Mouse (Mus musculus): ENCODE measurements around the gene Btc. TPM values are rescaled to one million over a fixed set of nuclear protein-coding genes. Genes with fewer than 3 reads are reported as not detected.
A peak's percentile ranks its signal among the peaks of the same experiment; 100 is the strongest.

Btc gene
- 5.9 and 7.7 TPM in 2 replicates for polyA plus RNA-seq (2012; ENCODE audit: insufficient read depth, insufficient read length, missing spikeins)

DNA sequence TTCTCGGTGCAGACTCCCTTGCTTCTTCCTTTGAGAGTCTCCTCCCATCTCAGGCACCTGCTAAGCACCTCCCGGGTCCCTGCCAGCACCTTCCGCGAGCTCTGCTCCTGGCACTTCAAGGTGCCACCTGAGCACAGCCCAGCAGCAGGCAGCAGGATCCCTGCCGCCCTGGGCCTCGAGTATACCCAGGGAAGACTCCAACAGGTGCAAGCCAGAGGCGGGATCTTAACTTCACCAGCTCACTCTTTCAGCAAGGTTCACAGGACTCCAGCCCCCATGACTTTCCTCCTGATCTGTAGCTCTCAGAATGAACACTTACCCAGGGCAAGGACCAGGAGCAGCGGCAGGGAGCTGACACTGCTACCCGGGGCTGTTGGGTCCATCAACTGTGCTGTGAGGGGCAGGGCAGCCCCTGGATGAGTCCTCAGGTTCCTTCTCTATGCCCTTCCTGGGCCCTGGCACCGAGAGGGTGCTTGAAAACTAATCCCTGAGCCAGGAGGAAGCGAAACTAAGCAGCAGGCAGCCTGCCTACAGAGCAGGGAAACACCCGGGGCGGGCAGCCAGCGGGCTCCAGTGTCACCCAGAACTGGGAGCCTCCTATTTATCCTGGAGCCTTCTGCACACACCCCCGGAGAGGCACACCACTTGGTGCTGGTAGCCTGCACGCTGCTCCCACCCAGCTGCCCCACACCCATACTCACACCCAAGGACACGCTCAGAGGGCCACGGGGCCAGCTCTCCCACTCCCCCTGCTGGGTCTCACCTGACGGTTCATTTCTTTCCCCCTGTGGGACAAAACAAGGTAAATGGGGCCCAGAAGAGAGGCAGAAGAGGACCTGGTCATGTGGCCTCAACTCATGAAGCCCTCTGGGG is at the start of gene Btc:
Gene Btc, minus strand, starts transcription at position 656 of the 873 bp plus-strand sequence.
- Histone ChIP-seq H3K4me3 (ENCODE audit: insufficient read depth, low read depth, low read length) (peak within 1 kb of the TSS; percentile 63), H3K27ac (replicated peaks; ENCODE audit: low read depth, low read length) (peak within 1 kb of the TSS; percentile 35), H3K4me1 (ENCODE audit: control insufficient read depth, insufficient read depth, insufficient read length, low read length) (peaks cover 3% of the 10 kb centered on the region; the same call in 1 of the 2 replicates)

DNA sequence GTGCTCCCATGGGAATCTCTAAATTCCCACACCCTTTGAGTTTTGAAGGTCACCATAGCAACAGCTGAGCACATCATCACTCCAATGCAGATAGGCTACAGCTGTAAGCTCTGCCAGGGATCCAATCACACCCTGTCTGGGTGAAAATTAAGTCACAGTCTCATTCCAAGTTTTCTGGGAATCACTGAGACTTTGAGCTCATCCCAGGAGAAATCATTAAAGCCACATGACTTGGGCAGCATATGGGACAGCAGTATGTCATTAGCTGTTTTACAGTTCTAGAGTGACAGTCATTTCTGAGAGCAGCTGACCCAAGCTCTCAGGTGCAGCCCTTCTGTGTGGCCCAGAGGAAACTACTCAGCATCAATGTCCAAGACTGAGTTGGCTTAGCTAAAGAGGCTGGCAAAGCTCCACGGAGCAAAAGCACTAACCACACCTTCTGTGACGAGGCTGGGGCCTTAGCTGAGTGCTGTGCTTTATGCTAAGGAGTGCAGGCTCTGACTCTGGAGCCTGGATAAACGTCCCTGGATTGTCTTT is 42.3 kb upstream of the Btc start:
- Histone ChIP-seq H3K27ac (replicated peaks; ENCODE audit: low read depth, low read length) (no peak overlapping the region), H3K4me3 (ENCODE audit: insufficient read depth, low read depth, low read length) (no peak overlapping the region), H3K4me1 (ENCODE audit: control insufficient read depth, insufficient read depth, insufficient read length, low read length) (no peaks in the 10 kb centered on the region)

DNA sequence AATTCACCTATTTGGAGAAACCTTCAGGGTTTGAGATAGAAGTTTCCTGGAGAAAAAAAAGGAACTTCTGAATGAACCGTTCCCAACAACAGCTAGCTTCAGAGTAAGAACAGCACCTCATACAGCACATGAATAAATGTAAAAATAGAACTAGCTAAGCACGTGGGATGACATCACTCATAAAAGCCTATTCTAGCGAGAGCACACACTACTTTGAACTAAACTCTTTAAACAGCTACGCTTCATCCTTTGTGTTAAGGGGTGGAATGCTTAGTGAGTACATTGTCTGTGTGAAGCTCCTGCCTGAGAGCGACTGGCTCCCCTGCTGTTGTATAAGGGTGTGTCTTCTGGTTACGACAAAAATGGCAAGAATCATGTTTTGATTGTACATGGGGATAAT is 33.8 kb upstream of the Btc start:
- Histone ChIP-seq H3K4me1 (ENCODE audit: control insufficient read depth, insufficient read depth, insufficient read length, low read length) (no peaks in the 10 kb centered on the region), H3K4me3 (ENCODE audit: insufficient read depth, low read depth, low read length) (no peak overlapping the region), H3K27ac (replicated peaks; ENCODE audit: low read depth, low read length) (no peak overlapping the region)

DNA sequence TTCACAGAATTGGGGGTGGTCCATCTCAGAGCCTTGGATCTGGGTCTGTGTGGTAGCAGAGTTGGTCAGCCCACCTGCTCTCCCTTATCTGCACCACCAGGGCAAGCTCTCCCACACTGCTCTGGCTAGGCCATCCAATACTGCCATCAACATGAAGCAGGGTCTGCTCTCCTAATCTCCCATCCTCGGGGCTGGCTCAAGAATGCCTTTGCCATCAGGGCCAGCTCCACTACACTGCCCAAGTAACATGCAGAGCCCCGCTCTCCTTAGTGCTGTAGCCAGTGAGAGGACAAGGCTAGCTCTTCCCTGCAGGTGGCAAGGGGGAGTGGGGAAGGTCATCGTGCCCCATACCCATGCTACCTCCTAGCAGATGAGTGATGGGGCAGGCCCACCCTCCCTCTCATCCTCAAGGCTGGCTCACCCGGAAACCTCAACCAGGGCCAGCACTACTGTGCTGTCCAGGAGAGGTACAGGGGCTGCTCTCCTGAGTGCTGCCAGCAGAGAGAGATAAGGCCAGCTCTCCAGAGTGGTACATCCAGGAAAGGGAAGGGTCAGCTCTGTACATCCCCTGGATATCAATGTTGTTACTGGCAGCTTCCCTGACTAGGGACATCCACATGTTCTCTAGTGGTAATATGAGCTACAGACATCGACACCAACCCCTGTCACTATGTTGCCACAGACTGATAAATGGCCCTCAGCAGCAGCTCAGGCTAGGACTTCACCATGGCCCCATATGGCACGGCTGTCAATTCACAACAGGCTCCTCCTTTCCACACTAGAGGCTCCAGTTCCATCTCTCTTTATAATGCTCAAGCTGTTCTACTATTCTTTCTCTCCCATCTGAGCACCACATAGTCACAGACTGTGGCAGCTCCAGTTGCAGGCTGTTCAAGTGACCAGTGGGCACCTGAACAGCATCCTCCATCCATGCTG is 32.2 kb upstream of the Btc start:
- Histone ChIP-seq H3K4me1 (ENCODE audit: control insufficient read depth, insufficient read depth, insufficient read length, low read length) (no peaks in the 10 kb centered on the region), H3K27ac (replicated peaks; ENCODE audit: low read depth, low read length) (no peak overlapping the region), H3K4me3 (ENCODE audit: insufficient read depth, low read depth, low read length) (no peak overlapping the region)

GRCm38 (mm10) chr5:91428547-91428946 is 25.8 kb upstream of the Btc start:
- H3K27ac ChIP-seq (replicated peaks; ENCODE audit: low read depth, low read length), result no peak overlapping the region
- H3K4me1 ChIP-seq (ENCODE audit: control insufficient read depth, insufficient read depth, insufficient read length, low read length), result no peaks in the 10 kb centered on the region
- no peak overlapping the region for H3K4me3 ChIP-seq (ENCODE audit: insufficient read depth, low read depth, low read length)

DNA sequence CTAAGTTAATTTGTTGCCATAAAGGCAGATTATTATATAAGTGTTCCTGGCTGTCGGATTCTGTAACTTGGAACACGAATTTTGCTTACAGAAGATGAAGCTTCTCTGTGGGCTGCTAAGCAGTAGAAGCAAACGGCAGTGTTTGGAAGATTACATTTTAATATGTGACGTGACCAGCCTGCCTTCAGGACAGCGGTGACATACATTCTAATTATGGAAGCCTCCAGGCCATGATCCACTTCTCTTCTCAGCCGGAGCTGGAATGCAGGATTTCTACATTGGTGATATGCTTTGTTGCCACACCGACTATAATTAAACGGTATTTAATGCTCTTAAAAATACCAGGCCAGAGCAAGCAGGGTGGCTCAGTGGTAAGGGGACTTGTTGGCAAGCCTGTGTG is 11.0 kb upstream of the Btc start:
- Histone ChIP-seq H3K4me3 (ENCODE audit: insufficient read depth, low read depth, low read length) (no peak overlapping the region), H3K27ac (replicated peaks; ENCODE audit: low read depth, low read length) (no peak overlapping the region), H3K4me1 (ENCODE audit: control insufficient read depth, insufficient read depth, insufficient read length, low read length) (no peaks in the 10 kb centered on the region)

DNA sequence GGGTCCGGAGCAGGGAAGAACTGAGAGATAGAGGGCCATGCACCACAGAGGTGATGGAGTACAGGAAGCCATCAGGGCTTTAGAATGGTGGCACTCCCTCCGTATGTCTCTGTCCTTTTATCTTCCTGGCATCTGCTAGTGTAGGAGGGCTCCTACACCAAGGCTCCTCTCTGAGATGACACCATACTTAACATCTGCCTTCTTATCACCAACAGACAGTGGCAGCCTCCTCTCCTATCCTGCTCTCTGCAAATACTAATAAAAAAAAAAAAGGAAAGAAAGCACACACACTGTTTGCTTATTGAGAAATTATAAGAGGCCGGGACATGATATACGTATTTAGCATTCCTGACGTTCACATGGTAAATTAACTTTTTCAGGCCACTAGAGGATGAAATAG is 1.5 kb upstream of the Btc start:
- H3K4me1 ChIP-seq (ENCODE audit: control insufficient read depth, insufficient read depth, insufficient read length, low read length), result peaks cover 3% of the 10 kb centered on the region; the same call in 1 of the 2 replicates
- H3K4me3 ChIP-seq (ENCODE audit: insufficient read depth, low read depth, low read length), result no peak overlapping the region
- no peak overlapping the region for H3K27ac ChIP-seq (replicated peaks; ENCODE audit: low read depth, low read length)

GRCm38 (mm10) chr5:91403281-91403680 is 487 bp upstream of the Btc start:
- peaks cover 3% of the 10 kb centered on the region; the same call in 1 of the 2 replicates for H3K4me1 ChIP-seq (ENCODE audit: control insufficient read depth, insufficient read depth, insufficient read length, low read length)
- peak overlapping the region; percentile 35 for H3K27ac ChIP-seq (replicated peaks; ENCODE audit: low read depth, low read length)
- peak overlapping the region; percentile 63; the same call in 1 of the 2 replicates for H3K4me3 ChIP-seq (ENCODE audit: insufficient read depth, low read depth, low read length)

DNA sequence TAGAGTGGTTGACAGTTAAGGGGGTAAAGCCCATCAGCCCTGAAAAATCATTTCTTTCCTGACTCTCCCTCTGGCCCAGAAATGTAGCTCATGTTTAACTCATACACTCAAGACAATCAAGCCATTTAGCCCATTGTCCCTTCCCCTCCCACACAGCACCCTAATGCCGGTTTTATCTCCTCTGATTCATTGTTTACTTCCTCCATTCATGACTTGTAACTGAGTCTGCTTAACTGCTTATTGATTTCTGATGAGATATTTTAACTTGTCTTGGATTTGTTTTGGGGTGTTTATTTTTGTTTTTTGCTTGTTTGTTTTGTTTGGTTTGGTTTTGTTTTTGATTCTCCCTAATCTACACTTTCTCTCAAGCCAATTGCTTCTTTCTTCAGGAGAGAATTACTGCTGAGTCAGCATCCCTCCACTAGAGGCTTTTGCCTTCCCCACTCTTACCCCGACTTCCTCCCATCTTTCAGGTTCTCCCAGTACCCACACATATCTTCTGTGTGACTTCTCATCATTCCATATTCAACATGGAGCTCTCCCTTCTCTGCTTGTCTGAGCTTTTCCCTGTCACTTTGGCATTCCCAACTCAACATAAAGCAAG is 2.2 kb downstream of the Btc start:
- peaks cover 3% of the 10 kb centered on the region; the same call in 1 of the 2 replicates for H3K4me1 ChIP-seq (ENCODE audit: control insufficient read depth, insufficient read depth, insufficient read length, low read length)
- no peak overlapping the region for H3K27ac ChIP-seq (replicated peaks; ENCODE audit: low read depth, low read length)
- no peak overlapping the region for H3K4me3 ChIP-seq (ENCODE audit: insufficient read depth, low read depth, low read length)

DNA sequence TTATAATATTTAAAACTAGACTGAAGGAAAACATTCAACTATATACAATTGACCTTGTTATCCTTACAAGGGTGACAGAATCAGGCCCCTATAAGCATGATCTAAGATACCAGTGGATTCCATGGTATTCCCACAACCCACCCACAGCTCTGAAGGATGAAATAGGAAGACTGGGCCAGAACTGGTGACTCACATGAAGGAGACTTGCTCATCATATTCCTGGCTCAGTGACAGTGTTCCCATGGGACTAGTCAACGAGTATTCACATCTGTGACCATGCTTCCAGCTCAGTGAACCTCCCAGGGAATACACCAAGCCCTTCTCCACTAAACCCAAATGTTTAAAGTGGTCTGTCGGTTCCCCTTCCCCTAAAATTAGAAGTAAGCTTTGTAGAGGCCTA is 27.3 kb downstream of the Btc start:
- no peak overlapping the region for H3K27ac ChIP-seq (replicated peaks; ENCODE audit: low read depth, low read length)
- no peak overlapping the region for H3K4me3 ChIP-seq (ENCODE audit: insufficient read depth, low read depth, low read length)
- H3K4me1 ChIP-seq (ENCODE audit: control insufficient read depth, insufficient read depth, insufficient read length, low read length), result peaks cover 4% of the 10 kb centered on the region; the same call in 1 of the 2 replicates

- H3K4me3 ChIP-seq (ENCODE audit: insufficient read depth, low read depth, low read length), result no peak overlapping the region
These were observed 34.7 kb downstream of the Btc start for GRCm38 (mm10) chr5:91368061-91368565.

DNA sequence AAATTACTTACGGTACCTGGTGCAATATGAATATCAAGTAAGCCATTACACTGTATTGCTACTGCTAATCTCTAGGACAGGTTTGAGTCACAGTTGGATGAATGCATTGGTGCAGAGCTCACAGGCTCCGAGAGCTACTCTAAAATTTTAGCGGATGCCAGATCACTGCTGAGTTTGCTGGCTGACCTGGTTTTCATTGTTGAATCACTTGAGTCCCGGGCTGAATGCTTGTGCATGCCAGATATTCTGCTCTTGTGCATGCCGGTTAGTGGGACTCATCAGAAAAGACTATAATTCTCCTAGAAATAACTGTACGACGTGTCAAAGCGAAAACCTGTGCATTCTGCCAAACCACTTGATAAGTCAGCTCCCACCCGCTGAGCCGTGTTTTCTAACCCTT is 35.9 kb downstream of the Btc start:
- H3K27ac ChIP-seq (replicated peaks; ENCODE audit: low read depth, low read length), result no peak overlapping the region
- no peaks in the 10 kb centered on the region for H3K4me1 ChIP-seq (ENCODE audit: control insufficient read depth, insufficient read depth, insufficient read length, low read length)
- H3K4me3 ChIP-seq (ENCODE audit: insufficient read depth, low read depth, low read length), result no peak overlapping the region

More at GRCm38 (mm10) chr5:91368061-91368565, 34.7 kb downstream of the Btc start:
- Histone ChIP-seq H3K4me1 (ENCODE audit: control insufficient read depth, insufficient read depth, insufficient read length, low read length) (no peaks in the 10 kb centered on the region), H3K27ac (replicated peaks; ENCODE audit: low read depth, low read length) (no peak overlapping the region)

GRCm38 (mm10) chr5:91363274-91363991 is 39.4 kb downstream of the Btc start:
- no peak overlapping the region for H3K4me3 ChIP-seq (ENCODE audit: insufficient read depth, low read depth, low read length)
- H3K27ac ChIP-seq (replicated peaks; ENCODE audit: low read depth, low read length), result no peak overlapping the region
- H3K4me1 ChIP-seq (ENCODE audit: control insufficient read depth, insufficient read depth, insufficient read length, low read length), result no peaks in the 10 kb centered on the region

GRCm38 (mm10) chr5:91352645-91353044 is 50.1 kb downstream of the Btc start:
- Histone ChIP-seq H3K27ac (replicated peaks; ENCODE audit: low read depth, low read length) (no peak overlapping the region), H3K4me1 (ENCODE audit: control insufficient read depth, insufficient read depth, insufficient read length, low read length) (no peaks in the 10 kb centered on the region; the same call in 1 of the 2 replicates), H3K4me3 (ENCODE audit: insufficient read depth, low read depth, low read length) (no peak overlapping the region)
